Mouse (Mus musculus): Measurements from ENCODE around the gene Slc52a3. TPM values are rescaled to one million over a fixed set of nuclear protein-coding genes. Genes with fewer than 3 reads are reported as not detected.

Gene Slc52a3
- total and polyA plus RNA-seq, 3 experiments: 0.02 to 0.05 TPM; not detected in 1

GRCm38 (mm10) chr2:152048003-152048980, 52.0 kb downstream of the Slc52a3 start:
- no peaks in the 10 kb centered on the region for H3K36me3 ChIP-seq (replicated peaks)
- ATAC-seq (ENCODE audit: extremely low read depth, insufficient number of reproducible peaks, low FRiP score, poor library complexity, severe bottlenecking) (no peak), DNase-seq (ENCODE audit: low spot score) (no peak)
- TF ChIP-seq POLR2AphosphoS5 (IDR thresholded peaks at IDR 0.05; ENCODE audit: insufficient replicate concordance, low read depth, low read length) (no peak), GATA2 (IDR thresholded peaks at IDR 0.05; ENCODE audit: borderline replicate concordance, low read depth, low read length) (no peak), CTCF (IDR thresholded peaks at IDR 0.05; ENCODE audit: low read depth, low read length) (no peak), TAL1 (conservative IDR thresholded peaks at IDR 0.05; ENCODE audit: low read depth, low read length) (no peak), GATA1 (IDR thresholded peaks at IDR 0.05; ENCODE audit: borderline replicate concordance, low read length) (no peak)
- H3K9me3 ChIP-seq (replicated peaks): peaks cover 3% of the 10 kb centered on the region; the same call in 1 of the 2 replicates
- peaks cover 19% of the 10 kb centered on the region; the same call in 1 of the 2 replicates for H3K27me3 ChIP-seq (ENCODE audit: insufficient read depth, low read length)
- H3K4me1 ChIP-seq (ENCODE audit: insufficient read depth, low read depth, low read length): no peaks in the 10 kb centered on the region
- H3K4me3 ChIP-seq (ENCODE audit: low read depth, low read length): no peak overlapping the region; the same call in 1 of the 2 replicates

- no peak for ATAC-seq (ENCODE audit: extremely low read depth, insufficient number of reproducible peaks, low FRiP score, poor library complexity, severe bottlenecking)
- H3K4me3 ChIP-seq (ENCODE audit: low read depth, low read length): no peak overlapping the region; the same call in 1 of the 2 replicates
Measured at GRCm38 (mm10) chr2:152048981-152049441, 52.7 kb downstream of the Slc52a3 start.

GRCm38 (mm10) chr2:152049611-152050270, 53.4 kb downstream of the Slc52a3 start:
- no peak for ATAC-seq (ENCODE audit: extremely low read depth, insufficient number of reproducible peaks, low FRiP score, poor library complexity, severe bottlenecking)
- DNase-seq (ENCODE audit: low spot score): no peak
- Histone ChIP-seq H3K4me3 (ENCODE audit: low read depth, low read length) (no peak overlapping the region), H3K9me3 (replicated peaks) (peaks cover 3% of the 10 kb centered on the region; the same call in 1 of the 2 replicates), H3K36me3 (replicated peaks) (no peaks in the 10 kb centered on the region), H3K27me3 (ENCODE audit: insufficient read depth, low read length) (peaks cover 19% of the 10 kb centered on the region; the same call in 1 of the 2 replicates), H3K4me1 (ENCODE audit: insufficient read depth, low read depth, low read length) (no peaks in the 10 kb centered on the region)
- no peak for TF ChIP-seq POLR2AphosphoS5 (IDR thresholded peaks at IDR 0.05; ENCODE audit: insufficient replicate concordance, low read depth, low read length)
- no peak for TF ChIP-seq TAL1 (conservative IDR thresholded peaks at IDR 0.05; ENCODE audit: low read depth, low read length)
- TF ChIP-seq GATA2 (IDR thresholded peaks at IDR 0.05; ENCODE audit: borderline replicate concordance, low read depth, low read length): no peak
- no peak for TF ChIP-seq GATA1 (IDR thresholded peaks at IDR 0.05; ENCODE audit: borderline replicate concordance, low read length)
- TF ChIP-seq CTCF (IDR thresholded peaks at IDR 0.05; ENCODE audit: low read depth, low read length): no peak

More at GRCm38 (mm10) chr2:152048981-152049441, 52.7 kb downstream of the Slc52a3 start:
- no peaks in the 10 kb centered on the region for H3K4me1 ChIP-seq (ENCODE audit: insufficient read depth, low read depth, low read length)
- H3K27me3 ChIP-seq (ENCODE audit: insufficient read depth, low read length): peaks cover 19% of the 10 kb centered on the region; the same call in 1 of the 2 replicates
- peaks cover 3% of the 10 kb centered on the region; the same call in 1 of the 2 replicates for H3K9me3 ChIP-seq (replicated peaks)
- no peak for DNase-seq (ENCODE audit: low spot score)
- no peaks in the 10 kb centered on the region for H3K36me3 ChIP-seq (replicated peaks)
- TF ChIP-seq POLR2AphosphoS5 (IDR thresholded peaks at IDR 0.05; ENCODE audit: insufficient replicate concordance, low read depth, low read length) (no peak), GATA1 (IDR thresholded peaks at IDR 0.05; ENCODE audit: borderline replicate concordance, low read length) (no peak), GATA2 (IDR thresholded peaks at IDR 0.05; ENCODE audit: borderline replicate concordance, low read depth, low read length) (no peak), TAL1 (conservative IDR thresholded peaks at IDR 0.05; ENCODE audit: low read depth, low read length) (no peak), CTCF (IDR thresholded peaks at IDR 0.05; ENCODE audit: low read depth, low read length) (no peak)

GRCm38 (mm10) chr2:152050316-152050715, 54.0 kb downstream of the Slc52a3 start:
- no peaks in the 10 kb centered on the region for H3K36me3 ChIP-seq (replicated peaks)
- no peaks in the 10 kb centered on the region for H3K4me1 ChIP-seq (ENCODE audit: insufficient read depth, low read depth, low read length)
- DNase-seq (ENCODE audit: low spot score) (no peak), ATAC-seq (ENCODE audit: extremely low read depth, insufficient number of reproducible peaks, low FRiP score, poor library complexity, severe bottlenecking) (no peak)
- peaks cover 22% of the 10 kb centered on the region for H3K27me3 ChIP-seq (ENCODE audit: insufficient read depth, low read length)
- TF ChIP-seq POLR2AphosphoS5 (IDR thresholded peaks at IDR 0.05; ENCODE audit: insufficient replicate concordance, low read depth, low read length) (no peak), TAL1 (conservative IDR thresholded peaks at IDR 0.05; ENCODE audit: low read depth, low read length) (no peak), CTCF (IDR thresholded peaks at IDR 0.05; ENCODE audit: low read depth, low read length) (no peak), GATA2 (IDR thresholded peaks at IDR 0.05; ENCODE audit: borderline replicate concordance, low read depth, low read length) (no peak), GATA1 (IDR thresholded peaks at IDR 0.05; ENCODE audit: borderline replicate concordance, low read length) (no peak)
- no peak overlapping the region for H3K4me3 ChIP-seq (ENCODE audit: low read depth, low read length)
- peaks cover 3% of the 10 kb centered on the region; the same call in 1 of the 2 replicates for H3K9me3 ChIP-seq (replicated peaks)

GRCm38 (mm10) chr2:152051985-152052384, 55.7 kb downstream of the Slc52a3 start:
- no peaks in the 10 kb centered on the region for H3K36me3 ChIP-seq (replicated peaks)

More at GRCm38 (mm10) chr2:152051985-152052384, 55.7 kb downstream of the Slc52a3 start:
- ATAC-seq (ENCODE audit: extremely low read depth, insufficient number of reproducible peaks, low FRiP score, poor library complexity, severe bottlenecking): no peak
- TF ChIP-seq GATA2 (IDR thresholded peaks at IDR 0.05; ENCODE audit: borderline replicate concordance, low read depth, low read length) (no peak), POLR2AphosphoS5 (IDR thresholded peaks at IDR 0.05; ENCODE audit: insufficient replicate concordance, low read depth, low read length) (no peak), TAL1 (conservative IDR thresholded peaks at IDR 0.05; ENCODE audit: low read depth, low read length) (no peak), CTCF (IDR thresholded peaks at IDR 0.05; ENCODE audit: low read depth, low read length) (no peak), GATA1 (IDR thresholded peaks at IDR 0.05; ENCODE audit: borderline replicate concordance, low read length) (no peak)
- Histone ChIP-seq H3K4me3 (ENCODE audit: low read depth, low read length) (no peak overlapping the region), H3K9me3 (replicated peaks) (peaks cover 3% of the 10 kb centered on the region; the same call in 1 of the 2 replicates), H3K4me1 (ENCODE audit: insufficient read depth, low read depth, low read length) (no peaks in the 10 kb centered on the region), H3K27me3 (ENCODE audit: insufficient read depth, low read length) (peaks cover 33% of the 10 kb centered on the region)
- DNase-seq (ENCODE audit: low spot score): no peak

All from G1E (cell line).